Mouse (Mus musculus) thymus, adult 2 months (tissue): ENCODE results near the gene Tdp1.

Source experiments
- CTCF ChIP-seq: fragments of 200-500 bp; IDR thresholded peaks from 2 replicates; pipeline ENCODE4 v1.5.1; 2012; ENCODE audit warnings: mild to moderate bottlenecking, control low read depth, low read length, moderate library complexity, borderline replicate concordance; ENCODE audit not compliant: control insufficient read depth, poor library complexity, insufficient read depth; ENCODE audit errors: extremely low read depth
- POLR2A ChIP-seq: fragments of 200-500 bp; IDR thresholded peaks from 2 replicates; pipeline ENCODE4 v1.6.1; 2012; ENCODE audit warnings: mild to moderate bottlenecking, low read length, control low read depth, moderate library complexity; ENCODE audit not compliant: control insufficient read depth, poor library complexity, insufficient read depth; ENCODE audit errors: extremely low read depth

DNA sequence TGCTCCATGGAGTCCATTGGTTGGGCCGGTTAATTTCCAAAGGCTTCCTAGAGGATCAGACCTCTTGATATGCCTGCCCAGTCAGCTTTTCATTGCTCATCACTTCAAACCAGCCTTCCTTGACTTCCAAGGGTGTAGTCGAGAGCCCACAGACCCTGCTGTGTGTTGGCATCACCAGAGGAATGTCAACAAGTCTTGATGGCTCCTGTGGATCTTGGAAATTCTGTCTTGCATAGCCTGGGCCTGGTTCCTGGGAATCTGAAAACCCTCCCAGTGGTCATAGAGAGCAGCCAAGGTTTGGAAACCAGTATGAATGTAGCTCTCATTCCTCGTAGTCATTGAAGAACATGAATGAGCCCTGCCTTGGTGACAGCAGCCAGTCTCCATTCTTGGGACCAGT is 116.9 kb downstream of the Tdp1 start:
- TF ChIP-seq CTCF = no peak
- TF ChIP-seq POLR2A = no peak
